In the genomic region with DNA sequence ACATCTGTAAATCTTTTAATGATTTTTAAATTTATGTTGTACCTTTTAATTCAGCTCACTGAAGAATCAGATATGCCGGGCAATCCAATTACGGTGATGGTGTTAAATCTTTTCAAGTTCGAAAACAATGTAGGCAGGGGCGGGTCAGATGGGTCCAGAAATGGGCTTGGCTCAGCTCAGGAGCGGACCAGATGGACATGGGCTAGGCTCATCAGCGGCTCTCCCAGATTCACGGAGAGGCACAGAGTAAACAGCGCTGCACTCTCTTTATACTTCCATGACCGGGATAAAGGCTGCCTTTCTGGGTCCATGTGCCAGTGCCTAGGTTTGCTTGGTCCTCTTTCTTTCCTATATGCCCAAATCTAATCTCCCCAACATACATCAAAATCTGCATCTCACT, we compare ENCODE assay signal across 17 mouse cellular contexts.
DNase-seq lines count a peak whose midpoint lies in the region; ATAC-seq lines count a peak whose summit lies in the region.
"Had no signal": no experiment of that assay in that cellular context is flagged by ENCODE, and none has a peak within 500 bp of the region (broad histone marks: within the 10 kb centered on the region; RNA-seq: fewer than 3 reads in every experiment).

No protein-coding gene starts in this region.

- peak; percentile 92 for ATAC-seq in cerebellum, adult (ENCODE audit: insufficient number of reproducible peaks, low FRiP score, low TSS enrichment)
- ATAC-seq: CD4-positive, CD25-positive, alpha-beta regulatory T cell, adult 4 months; forebrain, embryonic 15.5 days; intestine, embryonic 16.5 days had no signal

- no peak for DNase-seq in cerebellum, adult 8-10 months
- peak; percentile 37 for DNase-seq in cerebellum, adult 11-12 months
- DNase-seq in cerebellum, adult 9-11 months: peak; percentile 52
- DNase-seq in cerebellum, postnatal 36 days: peak; percentile 43 to 50
- no peak for DNase-seq in layer of hippocampus, postnatal 25 days (ENCODE audit: extremely low spot score in 1 of 2, low spot score in 1 of 2)
- DNase-seq in heart, postnatal 36 days: no peak
- DNase-seq: adrenal gland, postnatal 10 days; B cell, adult 2 months; embryo, embryonic 11 days; gastrocnemius, postnatal 10 days; heart, adult 18-20 months; heart, postnatal 14 days; kidney, adult 2 months had no signal

- intact Hi-C loops in heart, postnatal 36 days (cut with DNase I): no loop called here

Comparison
In these comparisons a context has a peak if more than half of its experiments do, and no peak if none do; other contexts are left out.
1. DNase-seq: peak in cerebellum, adult 11-12 months (single experiment), cerebellum, adult 9-11 months (single experiment) and cerebellum, postnatal 36 days (2 of 2); none in cerebellum, adult 8-10 months (single experiment), layer of hippocampus, postnatal 25 days (0 of 2) and heart, postnatal 36 days (0 of 2).